Mouse (Mus musculus) c-Kit-positive CD71-positive TER-119-positive erythroid progenitor cells, embryonic 14.5 days (primary cell): Measurements from ENCODE around the gene Sh3bp1.
"Not testable (repeated sequence)": the region's sequence is repeated elsewhere in the genome, so short reads cannot be mapped to it uniquely, and the experiment has no call there.

Experiments
- DNase-seq: peaks from one replicate; pipeline ENCODE4 v3.0.0-alpha.2; 2013; ENCODE audit warnings: low spot score

Sh3bp1 gene

DNA sequence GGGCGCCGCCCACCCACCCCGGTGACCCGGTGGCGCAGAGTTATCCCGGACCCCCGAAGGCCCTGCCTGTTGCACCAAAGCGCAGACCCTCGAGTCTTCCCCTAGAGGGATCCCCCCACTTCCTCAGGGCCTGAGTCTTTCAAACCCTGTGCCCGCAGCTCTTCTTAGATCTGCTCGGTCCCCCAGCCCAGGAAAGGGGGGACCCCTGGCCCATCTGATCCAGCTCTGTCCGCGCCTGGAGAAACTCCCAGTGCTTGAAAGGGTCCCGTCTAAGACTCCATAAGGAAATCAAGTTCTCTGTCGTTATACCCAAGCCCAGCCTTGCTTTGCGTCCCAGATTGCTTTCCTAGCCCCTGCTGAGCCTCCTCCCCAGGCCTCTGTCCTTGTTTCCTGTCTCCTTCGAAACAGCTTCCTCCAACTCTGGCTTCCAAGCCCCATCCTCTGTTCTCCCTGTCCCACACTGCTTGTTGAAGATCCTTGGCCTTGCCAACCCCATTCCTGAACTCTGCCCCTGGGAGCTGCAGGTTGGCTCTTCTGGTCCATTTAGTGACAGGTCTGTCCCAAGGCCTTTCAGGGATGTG, 21.7 kb upstream of the Sh3bp1 start:
- no peak for DNase-seq

DNA sequence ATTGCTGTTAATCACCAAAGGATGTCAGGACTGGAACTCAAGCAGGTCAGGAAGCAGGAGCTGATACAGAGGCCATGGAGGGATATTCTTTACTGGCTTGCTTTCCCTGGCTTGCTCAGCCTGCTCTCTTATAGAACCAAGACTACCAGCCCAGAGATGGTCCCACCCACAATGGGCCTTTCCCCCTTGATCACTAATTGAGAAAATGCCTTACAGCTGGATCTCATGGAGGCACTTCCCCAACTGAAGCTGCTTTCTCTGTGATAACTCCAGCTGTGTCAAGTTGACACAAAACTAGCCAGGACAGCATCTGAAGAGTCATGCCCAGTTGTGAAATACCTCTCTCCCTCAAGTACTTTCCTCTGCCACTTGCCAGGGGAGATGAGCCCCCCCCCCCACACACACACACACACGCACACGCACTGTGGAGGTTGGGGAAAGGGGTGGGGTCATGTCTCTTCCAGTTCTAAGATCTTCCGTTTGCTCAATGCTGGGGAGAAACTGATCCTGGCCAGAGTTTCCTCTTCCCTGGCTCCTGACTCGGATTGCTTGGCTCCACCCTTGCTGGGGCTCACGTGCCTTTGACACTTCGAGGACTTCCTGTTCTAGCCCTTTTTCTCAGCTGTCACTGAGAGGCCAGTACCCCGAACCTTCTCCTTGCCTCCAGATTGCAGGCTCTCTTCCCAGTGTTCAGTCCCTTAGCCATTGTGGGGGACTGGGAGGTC, 20.6 kb upstream of the Sh3bp1 start:
- DNase-seq, result not testable (repeated sequence)

DNA sequence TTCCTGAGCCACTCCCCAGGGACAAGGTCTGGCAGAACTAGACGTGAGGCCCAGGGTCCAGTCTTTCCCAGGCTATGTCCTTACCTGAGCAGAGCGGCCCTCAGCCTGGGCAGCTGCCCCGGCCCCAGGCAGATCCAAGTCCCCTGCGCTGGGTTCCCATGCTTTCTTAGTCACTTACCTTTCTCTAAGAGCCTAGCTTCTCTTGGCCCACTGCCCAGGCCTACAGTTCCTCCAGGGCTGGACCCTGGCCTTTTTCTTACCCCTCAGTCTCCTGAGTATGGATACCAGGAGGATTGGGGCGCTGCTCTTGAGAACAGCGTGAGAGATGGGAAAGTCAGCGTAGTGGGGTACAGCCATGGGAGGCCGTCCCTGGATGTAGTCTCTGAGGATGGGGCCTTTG, 19.1 kb upstream of the Sh3bp1 start:
- DNase-seq, result no peak

DNA sequence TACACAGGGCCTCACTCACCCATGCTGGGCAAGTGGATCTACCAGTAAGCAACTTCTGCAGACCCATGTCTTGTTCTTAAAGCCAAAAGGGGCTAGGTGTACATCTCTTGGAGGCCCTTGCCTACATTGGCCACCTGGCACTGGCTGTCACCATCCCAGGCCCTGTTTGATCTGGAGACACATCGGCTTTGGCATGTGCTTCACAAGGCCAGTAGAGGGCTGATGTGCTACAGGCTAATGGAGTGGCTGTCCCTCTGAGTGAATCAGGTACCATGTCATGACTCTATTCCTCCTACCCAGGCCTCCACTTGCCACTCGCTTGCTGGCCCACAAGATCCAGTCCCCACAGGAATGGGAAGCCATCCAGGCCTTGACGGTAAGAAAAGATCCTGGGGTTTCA, 17.7 kb upstream of the Sh3bp1 start:
- no peak for DNase-seq

DNA sequence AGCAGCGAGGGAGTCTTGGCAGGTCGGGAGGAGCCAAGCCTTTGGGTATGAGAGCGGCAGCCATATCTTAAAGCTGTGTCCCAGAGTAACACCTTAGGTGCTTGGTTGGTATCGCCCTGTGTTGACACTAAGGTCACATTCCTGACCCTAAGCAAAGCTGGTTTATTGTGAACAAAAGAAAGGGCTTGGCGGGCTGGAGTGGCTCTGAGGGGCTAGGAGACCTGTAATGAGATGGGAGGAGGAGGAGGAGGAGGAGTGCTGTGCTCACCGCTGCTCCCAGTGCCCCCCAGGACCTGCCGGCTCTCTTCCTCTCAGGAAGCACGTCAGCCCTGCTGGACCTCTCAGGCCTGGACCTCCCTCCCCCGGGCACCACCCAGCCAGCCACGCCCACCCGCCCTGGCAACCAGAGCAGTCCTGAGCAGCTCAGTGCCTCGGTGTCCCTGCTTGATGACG, 10.1 kb upstream of the Sh3bp1 start:
- no peak for DNase-seq

DNA sequence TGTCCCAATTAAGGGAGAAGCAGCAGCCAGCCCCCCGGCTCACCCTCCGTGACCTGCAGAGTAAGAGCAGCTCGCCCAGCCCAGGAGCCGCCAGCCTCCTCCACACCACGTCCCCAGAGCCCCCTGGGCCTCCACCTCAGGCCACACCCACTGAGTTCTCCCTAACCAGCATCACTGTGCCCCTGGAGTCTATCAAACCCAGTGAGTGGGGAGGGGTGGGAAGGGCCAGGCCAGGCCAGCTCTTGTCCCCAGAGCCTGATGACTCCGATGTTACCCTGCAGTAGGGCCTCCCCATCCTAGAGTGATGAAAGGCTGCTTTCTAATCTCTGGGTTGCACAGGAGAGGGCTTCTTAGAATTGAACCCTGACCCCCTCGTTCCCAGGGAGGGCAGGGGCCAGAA, 7.1 kb upstream of the Sh3bp1 start:
- no peak for DNase-seq

DNA sequence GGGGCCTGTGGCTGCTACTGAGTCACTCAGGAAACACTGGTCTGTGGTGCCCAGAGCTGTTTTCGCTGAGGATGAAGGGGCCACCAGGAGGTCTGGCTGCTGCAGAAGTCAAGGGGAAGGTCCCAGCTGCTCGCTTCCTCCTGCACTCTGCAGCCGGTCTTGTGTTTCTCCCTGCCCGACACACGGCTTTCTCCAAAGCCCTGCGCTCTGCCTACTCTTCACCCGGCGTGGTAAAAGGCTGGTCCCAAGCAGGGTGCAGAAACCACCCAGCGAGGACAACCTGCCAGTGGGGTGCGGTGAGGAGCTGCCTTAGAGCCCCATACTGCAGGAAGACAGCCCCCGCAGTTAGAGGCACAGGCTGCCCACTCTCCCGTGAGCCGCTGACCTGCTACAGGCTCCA, 4.8 kb upstream of the Sh3bp1 start:
- DNase-seq, result no peak

DNA sequence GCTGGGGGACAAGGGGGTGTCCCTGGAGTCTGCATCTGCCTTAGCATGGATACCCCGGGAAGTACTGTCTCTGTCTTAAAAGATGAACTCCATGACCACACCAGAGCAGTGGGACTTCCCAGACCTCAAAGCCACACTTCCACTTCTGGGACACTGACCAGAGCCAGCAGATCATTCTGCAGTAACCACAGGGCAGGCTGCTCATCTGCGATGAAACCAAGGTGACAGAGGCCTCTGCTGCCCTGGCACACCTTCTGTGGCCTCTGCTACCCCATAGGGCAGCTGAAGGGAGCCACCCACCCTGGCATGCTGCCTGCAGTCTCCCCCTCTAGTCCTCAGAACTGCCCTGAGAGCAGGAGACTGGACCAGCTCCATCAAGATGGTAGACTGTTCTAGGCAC, 3.8 kb upstream of the Sh3bp1 start:
- no peak for DNase-seq

DNA sequence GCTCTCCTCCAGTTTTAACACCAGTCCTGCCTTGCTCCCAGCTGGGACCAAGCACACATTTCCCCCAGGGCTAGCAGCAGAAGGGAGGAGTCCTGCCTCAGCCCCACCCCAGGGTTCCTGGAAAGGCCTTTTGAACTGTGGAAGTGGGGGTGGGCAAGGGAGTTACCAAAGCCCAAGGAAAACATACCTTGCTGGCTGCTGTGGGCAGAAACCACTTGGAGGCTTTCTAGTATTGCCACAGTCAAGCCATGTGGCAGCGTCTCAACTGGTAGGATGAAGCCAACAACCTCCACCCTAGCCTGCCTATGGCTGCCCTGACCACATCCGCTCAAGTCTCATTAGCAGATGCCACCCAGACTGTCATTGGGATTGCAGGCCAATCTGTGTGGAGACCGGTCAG, 3.4 kb upstream of the Sh3bp1 start:
- no peak for DNase-seq

DNA sequence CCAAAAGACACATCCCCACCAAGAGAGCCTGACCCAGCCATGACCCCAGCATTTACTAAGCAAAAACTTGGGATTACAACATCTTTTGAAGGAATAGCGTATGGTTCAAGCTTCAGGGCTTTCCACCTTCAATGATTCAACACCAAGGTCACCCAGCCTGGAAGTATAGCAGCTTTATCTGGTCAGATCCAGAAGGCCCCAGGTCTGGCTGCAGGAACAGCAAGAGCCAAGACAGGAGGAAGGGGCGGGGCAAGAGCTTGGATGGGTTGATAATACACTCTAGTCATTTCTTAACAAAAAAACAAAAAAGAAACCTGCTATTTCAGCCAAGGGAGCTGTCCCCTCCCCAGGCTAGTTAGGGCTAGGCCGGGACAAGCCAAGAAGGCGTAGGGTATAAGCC, 2.1 kb upstream of the Sh3bp1 start:
- no peak for DNase-seq

DNA sequence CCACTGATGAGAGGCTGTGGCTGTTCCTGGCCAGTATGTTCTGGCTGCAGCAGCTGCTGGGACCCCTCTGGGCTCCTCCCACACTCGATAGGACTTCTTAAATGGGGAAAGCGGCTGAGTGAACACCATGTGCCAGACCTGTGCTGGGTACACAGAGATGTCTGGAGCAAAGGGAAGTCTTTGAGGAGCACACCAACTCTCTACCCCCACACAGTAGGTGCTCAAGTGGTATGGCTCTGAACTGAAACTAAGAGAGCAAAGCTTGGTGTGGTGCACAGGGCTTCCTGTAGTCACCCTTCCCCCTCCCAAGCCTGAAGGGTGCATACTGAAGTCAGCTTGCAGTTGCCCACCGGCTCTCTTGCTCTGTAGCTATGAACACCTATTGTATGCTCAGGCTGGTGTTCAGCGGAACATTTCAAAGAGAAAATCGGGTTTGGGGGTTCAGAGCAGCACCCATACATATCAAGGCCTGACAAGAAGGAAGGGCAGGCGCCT, 1.0 kb upstream of the Sh3bp1 start:
- no peak for DNase-seq

DNA sequence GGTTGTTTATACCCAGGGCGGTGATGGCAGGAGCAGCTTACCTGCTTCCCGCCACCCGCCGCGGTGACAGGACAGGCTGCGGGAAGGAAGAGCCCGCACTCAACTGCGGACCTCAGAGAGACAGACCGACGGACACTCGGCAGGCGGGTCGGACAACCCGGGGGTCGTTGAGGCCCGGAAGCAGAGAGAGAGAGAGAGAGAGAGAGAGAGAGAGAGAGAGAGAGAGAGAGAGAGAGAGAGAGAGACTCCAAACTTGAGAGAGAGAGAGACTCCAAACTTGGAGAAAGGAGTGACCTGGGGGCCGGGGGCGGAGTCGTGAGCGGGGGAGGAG, 194 bp upstream of the Sh3bp1 start, which contains the start of gene Gm49510:
Gm49510 (plus strand) TSS at position 259 of the 331 bp plus-strand sequence.
- DNase-seq, result no peak

DNA sequence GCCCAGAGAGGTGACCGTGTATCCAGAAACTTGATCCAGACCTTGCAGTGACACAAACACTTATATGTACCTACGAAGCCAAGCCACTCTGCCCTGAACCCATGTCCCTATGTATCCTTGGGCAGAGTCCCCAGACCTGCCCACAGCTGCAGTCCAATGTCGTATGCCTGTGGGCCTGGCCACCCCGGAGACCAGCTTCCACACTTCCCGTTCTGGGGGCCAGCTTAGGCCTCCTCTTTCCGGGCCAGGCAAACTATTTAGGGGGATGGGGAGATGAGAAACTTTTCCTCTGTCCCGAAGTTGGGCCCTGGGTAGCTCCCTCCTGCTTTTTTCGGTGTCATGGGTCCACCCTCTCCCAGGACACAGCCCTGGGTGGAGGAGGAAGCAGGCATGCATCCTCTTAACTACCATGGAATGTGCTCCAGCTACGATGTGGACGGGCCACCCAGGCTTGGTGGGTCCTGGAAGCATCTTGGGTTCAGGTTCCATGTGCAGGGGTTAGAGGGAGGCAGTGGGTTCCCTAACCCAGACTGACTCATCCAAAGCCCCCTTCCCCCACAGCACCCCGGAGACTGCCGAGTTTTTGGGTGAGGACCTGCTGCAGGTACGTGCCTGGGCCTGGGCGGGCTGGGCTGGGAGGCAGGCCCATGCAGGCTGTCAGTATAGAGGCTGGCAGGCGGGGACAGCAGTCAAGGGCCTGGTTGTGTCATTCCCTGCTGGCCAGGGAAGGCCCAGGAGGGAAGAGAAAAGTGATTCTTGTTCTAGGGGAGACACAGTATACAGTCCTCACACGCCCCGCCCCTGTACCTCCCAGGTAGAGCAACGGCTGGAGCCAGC, 1.2 kb downstream of the Sh3bp1 start:
- DNase-seq, result no peak

DNA sequence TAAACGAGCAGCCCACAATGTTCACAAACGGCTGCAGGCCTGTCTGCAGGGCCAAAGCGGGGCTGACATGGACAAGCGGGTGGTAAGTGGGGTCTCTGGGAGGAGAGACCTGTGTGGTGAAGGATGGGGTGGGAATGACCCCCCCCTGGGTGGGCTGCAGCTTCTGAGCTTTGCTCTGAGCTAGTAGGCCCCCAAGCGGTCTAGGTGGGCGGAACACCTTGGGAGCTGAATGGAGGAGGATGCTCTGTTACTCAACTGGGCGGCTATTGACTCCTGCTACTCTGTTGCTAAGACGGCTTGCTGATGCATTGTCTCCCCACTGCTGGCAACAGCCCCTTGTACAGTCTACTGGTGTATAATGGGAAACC, 1.8 kb downstream of the Sh3bp1 start:
- no peak for DNase-seq

DNA sequence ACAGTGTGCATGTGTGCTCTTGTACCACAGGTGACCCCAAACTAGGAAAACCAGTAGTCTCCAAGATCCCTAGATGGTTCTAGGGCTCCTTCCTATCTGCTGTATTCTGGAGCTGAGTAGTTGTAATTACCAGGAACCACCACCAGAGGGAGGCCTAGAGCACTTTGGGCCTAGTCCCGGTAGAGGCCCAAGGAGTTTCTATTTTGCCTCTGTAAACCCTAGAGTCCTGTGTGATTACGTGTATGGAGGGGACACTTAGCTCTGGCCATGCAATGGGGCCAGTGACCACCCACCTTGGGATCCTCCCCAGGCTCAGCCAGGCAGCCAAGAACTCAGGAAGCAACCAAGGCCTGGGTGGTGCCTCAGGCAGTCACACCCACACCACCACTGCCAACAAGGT, 3.7 kb downstream of the Sh3bp1 start:
- DNase-seq, result peak; percentile 86

DNA sequence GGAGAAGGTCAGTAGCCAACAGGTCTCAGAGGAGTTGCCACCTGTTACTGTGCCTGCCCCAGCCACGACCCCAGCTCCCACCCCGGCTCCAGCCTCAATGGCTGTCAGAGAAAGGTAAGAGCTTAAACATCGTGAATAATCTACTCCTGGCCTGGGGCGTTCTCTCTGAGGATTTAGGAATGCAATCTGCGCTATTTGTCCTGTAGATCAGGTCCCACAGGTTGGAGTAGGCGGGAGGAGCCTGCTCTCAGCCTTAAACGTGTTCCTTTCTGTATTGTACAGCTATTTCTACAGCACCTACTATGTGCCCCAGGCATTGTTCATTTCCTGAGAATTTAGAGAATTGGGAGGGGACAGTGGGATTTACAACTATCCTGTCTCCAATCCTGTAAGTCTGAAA, 8.8 kb downstream of the Sh3bp1 start:
- DNase-seq, result no peak

DNA sequence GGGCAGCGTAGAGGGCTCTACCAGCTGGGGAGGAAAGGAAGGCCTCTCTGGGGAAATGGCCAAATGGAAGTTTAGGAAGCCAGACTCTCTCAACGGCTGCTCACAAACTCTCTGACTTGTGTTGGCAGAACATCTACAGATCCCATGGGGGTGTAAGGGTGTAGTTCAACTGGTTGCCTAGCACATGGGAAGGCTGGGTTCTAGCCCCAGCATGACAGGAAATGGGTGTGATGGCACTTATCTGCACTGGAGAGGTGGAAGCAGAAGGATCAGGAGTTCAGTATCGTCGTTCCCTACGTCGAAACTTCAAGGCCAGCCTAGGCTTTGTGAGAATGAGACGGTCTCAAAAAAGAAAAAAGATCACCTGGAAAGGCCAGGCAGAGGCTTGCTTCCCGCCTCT, 9.4 kb downstream of the Sh3bp1 start:
- no peak for DNase-seq

DNA sequence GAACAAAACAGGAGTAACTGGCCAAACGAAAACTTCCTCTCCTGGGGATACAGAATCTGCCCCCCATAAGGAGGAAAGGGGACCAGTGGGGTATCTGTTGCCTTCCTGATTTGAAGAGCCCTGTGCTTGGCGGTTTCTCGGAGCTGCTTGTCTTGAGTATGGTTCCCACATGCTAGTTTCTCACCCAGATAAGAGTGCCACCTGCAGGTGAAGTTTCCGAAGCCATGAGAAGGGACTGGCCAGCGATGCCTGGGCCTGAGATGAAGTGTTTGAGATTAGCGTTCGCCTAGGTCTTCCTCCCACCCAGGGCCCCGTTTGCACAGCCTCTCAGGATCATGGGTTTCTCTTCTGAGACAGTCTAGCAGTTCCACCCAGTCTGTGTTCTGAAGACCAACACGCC, 12.5 kb downstream of the Sh3bp1 start:
- DNase-seq, result no peak

DNA sequence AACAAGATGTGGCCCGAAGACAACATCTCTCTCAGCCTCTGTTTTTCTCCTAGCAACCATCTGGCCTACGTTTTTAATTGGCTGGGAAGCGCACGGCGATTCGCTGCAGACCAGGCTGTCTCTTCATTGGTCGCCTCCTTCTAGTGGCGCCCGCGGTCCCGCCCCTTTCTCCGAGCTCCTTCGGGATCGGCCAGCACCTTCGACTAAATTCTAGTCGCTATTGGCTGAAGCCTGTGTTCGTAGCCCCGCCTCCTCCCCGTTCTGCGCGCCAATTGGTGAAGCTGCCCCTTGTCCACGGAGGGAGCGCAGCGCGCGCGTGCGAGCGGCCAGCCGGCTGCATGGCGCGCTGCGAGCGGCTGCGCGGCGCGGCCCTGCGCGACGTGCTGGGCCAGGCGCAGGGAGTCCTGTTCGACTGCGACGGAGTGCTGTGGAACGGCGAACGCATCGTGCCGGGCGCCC, 14.1 kb downstream of the Sh3bp1 start, which contains the start of gene Pdxp:
Pdxp (plus strand) TSS at position 288 of the 459 bp plus-strand sequence.
- DNase-seq, result peak; percentile 96

DNA sequence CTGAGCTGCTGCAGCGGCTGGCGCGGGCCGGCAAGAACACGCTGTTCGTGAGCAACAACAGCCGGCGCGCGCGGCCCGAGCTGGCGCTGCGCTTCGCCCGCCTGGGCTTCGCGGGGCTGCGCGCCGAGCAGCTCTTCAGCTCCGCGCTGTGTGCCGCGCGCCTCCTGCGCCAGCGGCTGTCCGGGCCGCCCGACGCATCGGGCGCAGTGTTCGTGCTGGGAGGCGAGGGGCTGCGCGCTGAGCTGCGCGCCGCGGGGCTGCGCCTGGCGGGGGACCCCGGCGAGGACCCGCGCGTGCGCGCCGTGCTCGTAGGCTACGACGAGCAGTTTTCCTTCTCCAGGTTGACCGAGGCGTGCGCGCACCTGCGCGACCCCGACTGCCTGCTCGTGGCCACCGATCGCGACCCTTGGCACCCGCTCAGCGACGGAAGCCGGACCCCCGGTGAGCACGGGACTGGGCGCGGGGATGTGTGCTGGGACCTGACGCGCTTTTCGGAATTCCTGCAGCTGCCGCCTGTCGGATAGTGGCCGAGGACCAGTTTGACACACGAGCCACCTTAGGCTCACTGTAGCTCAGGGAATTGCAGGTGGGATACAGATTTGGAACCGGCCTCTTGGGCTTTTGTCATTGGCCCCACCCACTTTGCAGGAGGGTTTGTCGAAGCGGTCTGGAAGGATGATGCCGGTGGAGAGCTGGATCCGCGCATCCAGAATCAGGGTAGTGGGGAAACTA, 14.7 kb downstream of the Sh3bp1 start:
- no peak for DNase-seq

DNA sequence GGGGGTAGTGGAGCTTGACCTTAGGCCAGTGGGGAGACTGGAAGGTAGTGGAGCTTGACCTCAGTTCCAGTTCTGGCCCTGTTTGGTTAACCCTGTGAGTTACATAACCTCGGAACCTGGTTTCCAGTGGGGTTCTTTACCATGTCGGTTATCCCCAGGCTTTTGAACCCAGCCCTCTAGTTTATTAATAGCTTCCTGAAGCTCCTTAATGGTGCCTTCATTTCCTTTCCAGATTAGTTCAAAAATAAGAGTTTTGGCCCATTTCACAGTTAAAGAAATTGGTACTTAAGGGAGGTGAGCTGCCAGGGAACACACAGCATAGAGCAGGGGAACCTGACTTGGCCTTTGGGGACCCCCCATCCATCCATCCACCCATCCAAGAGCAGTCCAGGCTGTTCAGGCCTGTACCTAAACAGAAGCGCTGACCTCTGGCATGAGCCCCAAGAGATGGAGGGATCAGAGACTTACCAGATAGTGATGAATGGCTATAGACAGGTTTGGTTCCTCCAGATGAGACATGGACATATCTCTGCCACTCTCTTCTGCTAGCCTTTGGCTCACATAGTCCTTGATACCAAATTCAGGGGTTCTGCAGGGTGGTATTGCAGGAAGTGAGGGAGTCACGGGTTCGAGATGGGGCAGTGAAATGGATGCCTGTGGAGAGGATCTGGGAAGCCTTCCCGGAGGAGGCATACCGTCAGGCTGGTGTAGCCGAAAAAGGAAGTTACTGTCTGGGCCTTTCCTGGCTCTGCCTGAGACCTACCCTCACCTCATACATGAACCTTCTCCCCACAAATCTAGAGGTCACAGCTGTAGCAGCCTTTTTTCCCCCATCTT, 15.5 kb downstream of the Sh3bp1 start:
- DNase-seq, result no peak
